Mouse (Mus musculus) megakaryocyte progenitor cell, adult 5-6 weeks (primary cell): ENCODE measurements around the gene Phlda1. TPM values are rescaled to one million over a fixed set of nuclear protein-coding genes. Genes with fewer than 3 reads are reported as not detected.
"Not testable (repeated sequence)": the region's sequence is repeated elsewhere in the genome, so short reads cannot be mapped to it uniquely, and the experiment has no call there.

Experiments
- ATAC-seq: replicated peaks from 2 replicates; pipeline ENCODE4 v1.8.0; 2016; ENCODE audit warnings: mild to moderate bottlenecking, moderate TSS enrichment, inconsistent platforms; ENCODE audit not compliant: poor library complexity
- total RNA-seq, 2 experiments: library from RNA; stranded (forward) in 1 of 2; stranded (reverse) in 1 of 2; fragments of 157-497, 149-512 nt in 1 of 2; fragments of 200-1000 nt in 1 of 2; gene quantifications; 2 replicates each; pipeline versions ENCODE4 v1.2.3 to v1.2.4; 2015 to 2017

Gene Phlda1
- total RNA-seq (2015) (2.1 and 3.7 TPM in 2 replicates), total RNA-seq (2017) (0.10 and 0.33 TPM in 2 replicates)

DNA sequence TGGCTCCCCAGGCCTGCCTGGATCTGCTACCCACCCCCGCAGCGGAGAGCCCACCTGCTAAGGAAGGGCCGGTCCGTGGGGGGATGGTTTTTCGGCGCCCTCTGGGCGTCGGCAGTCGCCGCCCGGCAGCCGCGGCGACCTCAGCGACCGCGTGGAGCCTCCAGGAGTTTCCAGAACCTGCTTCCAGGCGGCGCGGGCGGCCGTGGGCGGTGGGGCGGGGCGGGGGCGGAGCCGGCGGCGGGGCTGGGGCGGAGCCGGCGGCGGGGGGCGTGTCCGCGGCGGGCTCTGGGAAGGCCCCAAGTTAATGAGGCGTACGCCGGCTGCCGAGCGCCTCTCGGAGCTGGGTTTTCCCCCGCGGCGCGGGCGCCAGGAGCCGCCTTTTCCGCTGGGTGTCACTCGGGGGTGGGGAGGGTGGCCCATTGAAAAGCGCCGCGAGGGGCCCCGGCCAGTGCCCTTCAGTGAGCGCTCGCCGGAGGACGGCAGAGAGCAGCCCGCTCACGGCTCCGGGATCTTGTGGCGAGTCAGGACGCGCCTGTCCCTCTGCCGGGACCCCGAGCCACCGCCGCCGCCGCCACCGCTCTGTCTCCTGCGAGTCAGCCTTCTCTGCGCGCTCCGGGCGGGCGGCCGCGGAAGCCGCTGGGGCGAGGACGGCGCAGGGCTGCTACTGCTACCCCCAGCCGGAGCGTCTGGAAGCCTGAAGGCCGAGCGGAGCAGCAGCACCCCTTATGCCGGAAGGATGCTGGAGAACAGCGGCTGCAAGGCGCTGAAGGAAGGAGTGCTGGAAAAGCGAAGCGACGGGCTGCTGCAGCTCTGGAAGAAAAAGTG, at the start of gene Phlda1:
Gene Phlda1 (plus strand): TSS at position 186 of the 825 bp plus-strand sequence.
- ATAC-seq: peak; percentile 67

DNA sequence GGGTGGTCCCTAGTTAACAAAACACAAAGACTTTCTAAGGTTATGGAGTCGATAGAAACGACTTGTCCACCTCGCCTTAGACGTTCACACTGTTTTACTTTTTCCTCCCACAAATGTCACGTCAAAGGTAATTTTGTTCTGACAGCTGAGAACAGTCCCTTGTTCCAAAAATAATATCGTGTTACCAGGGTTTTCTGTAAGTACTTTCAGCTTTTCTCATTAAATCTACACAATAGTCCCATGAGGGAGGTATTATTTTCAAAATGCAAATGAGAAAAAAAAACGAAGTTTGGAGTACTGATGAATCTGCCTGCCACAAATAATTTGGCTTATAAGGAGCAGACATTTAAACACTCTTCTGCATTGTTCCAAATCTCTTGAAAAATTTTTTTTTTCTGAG, 48.0 kb upstream of the Phlda1 start:
- no peak for ATAC-seq

DNA sequence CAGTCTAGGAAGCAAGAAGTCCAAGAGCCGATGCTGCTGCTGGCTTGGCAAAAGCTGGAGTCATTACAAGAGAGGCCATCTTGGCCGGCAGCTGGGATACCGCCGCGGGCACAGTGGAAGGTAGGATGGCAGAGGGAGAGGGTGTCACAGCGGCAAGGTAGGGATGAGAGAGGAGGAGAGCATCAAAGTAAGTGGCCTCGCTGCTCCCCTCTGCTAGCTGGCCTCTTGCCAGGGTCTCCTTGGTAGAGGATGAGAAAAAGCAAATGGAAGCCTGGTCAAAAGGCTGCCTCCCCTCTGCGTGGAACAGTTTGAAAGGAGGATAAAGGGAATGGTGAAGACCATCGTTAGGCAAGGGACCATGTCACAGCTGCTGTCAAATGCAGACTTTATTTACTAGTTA, 47.0 kb upstream of the Phlda1 start:
- ATAC-seq: no peak

DNA sequence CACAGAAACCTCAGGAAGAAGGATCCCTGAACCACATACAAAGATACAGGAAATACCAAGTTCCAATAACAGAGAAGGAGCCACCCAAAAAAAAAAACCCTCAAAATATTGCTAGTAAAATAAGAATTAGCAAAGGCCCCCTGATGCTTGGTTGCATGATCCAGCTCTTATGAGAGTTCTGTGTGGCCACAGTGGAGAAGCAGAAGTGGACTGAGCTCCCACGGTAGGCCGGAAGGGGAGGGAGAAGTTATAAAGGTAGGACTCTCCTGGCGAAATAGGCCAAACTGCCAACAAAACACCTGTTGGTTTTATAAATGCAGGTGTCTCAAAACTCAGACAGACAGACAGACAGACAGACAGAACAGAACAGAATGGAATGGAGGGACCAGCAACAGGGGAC, 46.2 kb upstream of the Phlda1 start:
- ATAC-seq: peak; percentile 54; the same call in 1 of the 2 replicates

DNA sequence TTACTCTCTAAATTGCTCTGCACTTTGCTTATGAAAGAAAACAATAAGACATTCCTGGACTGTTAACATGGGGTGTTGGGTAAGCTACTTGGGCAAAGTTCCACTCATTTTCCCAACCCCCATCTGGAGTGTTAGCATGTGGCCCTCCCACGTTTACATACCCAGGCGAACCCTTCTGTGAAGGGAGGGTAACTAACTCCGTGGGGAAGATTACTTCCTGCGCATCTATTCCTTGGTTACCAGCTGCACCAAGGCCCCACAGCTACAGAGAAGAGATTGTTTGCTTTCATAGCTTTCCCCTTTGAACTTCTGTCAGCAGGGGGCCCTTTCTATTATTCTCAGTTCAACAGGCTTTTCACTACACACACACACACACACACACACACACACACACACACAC, 45.7 kb upstream of the Phlda1 start:
- ATAC-seq: no peak

DNA sequence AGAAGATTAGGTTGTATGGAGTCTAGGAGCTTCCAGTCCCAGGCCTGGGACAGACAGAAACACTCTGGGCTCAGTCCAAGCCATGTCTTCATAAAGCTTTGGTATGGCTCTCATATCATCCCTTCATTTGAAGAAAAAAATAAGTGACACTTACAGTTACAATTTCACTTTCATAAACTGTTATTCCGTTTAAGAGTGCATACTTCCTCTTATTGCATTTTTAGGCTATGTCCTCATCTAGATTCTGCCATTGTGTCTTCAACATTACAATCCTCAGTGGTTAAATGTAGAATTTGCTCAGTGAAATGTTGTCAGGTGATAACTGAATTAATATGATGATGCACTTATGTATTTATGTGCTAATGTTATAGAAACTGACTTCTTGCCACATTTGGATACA, 41.3 kb upstream of the Phlda1 start:
- ATAC-seq: peak; percentile 76

DNA sequence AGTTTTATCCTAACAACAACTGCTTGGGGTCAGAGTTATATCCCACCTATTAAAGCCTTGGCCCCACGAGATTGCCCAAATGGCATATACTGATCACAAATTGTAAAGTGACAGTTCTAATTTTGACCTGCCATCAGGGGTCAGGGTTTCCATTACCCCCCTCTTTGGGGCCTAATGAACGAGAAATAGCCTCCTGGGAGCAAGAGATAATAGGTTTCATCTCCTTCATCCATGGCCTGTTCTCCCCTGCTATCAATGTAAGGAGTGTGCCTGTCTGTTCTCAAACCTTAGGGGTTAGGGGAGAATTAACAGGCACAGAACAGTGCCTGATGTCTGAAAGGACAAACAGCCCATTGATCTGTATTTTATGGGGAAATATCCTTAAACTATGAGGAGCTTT, 40.7 kb upstream of the Phlda1 start:
- ATAC-seq: no peak

DNA sequence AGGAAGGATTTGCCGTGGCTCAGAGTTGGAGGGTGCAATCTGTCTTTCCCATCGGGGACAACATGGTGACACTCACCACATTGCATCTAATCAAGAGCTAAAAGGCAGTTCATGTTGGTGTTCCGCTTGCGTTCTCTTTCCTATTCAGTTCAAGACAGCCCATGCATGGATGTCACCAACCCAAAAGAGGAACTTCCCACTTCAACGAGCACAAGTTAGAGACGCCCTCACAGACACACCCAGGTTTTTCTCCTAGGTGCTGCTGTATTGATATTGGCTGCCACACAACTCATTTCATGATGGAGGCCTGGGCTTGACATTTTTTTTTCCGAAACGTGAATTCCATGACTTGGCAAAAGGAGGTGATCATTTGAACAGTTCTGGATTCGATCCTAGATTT, 34.9 kb upstream of the Phlda1 start:
- peak; percentile 54 for ATAC-seq

DNA sequence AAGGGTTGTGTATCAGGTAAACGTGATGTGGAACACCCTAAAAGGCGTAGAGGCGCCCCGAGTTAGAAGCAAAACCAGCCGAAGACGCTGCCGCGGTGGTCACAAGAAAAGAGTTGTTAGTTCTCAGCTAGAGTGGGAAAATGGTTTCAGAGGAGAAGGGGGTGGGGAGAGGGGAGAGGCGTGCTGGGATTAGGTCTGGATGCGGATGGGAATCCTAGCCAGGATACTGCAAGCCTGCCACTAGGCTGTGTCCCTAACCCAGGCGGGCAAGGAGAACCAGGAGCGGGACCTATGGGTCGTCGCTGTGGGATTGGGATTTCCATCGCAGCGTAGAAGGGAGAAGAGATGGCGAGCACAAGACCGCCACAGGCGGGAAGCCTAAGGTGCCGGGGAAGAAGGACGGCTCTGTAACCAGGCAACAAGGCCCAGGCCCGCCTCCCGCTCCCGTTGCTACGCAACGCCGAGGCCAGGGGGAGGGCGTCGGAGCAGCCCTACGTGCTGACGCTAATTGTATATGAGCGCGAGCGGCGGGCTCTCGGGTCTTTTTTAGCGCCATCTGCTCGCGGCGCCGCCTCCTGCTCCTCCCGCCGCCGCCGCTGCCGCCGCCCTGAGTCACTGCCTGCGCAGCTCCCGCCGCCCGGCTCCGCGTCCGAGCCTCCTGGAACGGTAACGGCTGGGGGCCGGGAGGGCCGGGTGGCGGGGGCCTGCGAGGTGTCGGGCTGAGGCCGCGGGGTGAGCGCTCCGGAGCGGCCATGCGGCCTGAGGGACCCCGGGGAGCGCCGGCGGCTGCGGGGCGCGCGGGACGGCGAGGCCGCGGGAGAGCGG, 33.2 kb upstream of the Phlda1 start, which contains the start of gene Nap1l1:
Gene Nap1l1 (plus strand): TSS at position 538 of the 825 bp plus-strand sequence.
- ATAC-seq: peak; percentile 89

DNA sequence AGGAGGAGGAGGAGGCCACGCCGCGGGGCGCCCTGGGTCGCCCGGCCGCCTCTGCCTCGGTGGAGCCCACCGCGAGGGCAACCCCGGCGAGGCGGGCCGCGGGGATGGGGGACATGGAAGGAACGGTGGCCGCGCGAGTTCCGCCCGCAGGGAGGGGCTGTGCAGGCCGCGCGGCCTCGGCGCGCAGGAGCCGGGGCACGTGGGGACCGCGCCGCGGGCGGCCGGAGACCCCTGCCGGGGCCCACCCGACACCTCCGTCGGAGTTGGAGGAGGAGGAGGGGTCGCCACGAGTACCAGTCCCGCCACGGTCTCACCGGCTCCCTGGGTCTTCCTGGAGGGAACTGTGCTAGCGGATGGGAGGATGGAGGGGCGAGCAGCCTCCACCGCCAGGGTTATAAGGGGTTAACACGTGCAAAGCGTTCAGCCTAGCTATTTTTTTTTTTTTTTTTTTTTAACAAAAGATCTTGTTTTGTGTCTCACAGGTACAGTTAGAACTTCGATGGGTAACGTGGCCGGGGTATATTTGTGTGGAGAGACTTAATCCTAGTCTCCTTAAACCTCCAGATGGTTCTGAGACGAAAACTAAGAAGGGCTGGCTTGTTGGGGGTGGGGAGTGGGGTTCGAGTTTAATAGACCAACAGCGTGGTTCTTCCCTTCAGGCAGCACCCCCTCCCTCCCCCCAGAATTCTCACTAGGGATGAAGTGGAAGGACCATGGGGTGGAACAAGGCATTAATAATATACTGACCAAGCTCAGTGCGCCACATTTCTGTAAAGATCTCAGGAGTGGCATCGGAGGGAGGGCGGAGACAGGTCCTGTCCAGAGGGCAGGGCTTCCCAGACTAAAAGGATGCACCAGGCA, 32.3 kb upstream of the Phlda1 start:
- ATAC-seq: peak; percentile 21

DNA sequence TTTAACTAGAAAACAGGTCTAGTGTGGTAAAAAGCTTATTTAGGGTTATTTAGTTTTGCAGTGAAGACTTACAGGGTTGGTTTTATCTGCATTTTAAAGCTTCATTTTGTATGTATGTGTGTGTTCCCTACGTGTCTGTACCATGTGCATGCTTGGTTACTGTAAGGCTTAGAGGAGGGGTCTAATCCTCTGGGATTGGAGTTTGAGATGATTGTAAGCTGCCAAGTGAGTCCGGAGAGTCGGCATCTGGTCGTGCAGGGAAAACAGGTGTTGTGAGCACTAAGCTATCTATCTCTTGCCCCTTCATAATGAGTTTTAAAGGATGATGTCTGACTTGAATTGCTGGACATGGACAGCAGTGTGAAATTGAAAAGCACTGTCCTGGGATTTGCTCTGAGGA, 29.8 kb upstream of the Phlda1 start:
- ATAC-seq: no peak

DNA sequence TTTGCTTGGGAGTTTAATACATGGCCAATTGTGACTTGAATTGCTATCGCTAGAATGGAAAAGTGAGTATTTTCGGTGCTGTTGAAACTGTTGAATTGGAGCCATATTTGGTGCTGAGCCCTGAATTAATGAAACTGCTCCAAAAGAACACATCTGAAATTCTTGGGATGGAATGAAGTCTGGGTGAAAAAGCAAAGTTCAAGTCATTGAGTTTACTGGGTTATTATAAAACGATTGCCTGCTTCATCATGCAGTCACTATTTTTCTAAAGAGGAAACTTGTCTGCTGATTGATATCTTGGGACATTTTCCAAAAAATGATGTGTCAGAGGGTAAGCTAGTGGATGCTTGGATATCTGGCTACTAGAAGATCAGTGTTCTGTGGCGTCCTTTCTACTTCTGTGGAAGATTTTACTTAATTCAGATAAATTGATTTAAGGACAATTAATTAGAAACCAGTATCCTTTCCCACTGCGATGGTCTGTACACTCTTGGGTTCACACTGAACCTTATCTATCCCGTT, 29.0 kb upstream of the Phlda1 start:
- ATAC-seq: no peak

DNA sequence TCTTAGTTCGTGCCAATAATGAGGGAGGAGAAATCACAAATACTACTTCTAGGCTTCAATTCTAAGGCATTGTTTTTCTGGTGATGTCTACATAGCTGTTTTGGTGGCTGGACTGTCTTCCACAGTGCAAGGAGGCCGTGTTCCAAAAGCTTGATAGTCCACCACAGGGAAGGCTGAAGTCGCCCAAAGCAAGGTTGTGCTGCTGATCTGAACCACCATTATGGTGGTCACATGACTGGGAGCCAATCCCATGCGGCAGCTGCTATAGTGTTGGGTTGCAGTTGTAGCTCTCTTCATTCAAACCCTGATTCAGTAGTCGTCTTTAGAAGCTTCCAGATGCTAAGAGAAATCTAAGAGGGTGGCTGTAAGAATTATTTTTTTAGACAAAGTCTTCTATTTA, 26.5 kb upstream of the Phlda1 start:
- no peak for ATAC-seq

DNA sequence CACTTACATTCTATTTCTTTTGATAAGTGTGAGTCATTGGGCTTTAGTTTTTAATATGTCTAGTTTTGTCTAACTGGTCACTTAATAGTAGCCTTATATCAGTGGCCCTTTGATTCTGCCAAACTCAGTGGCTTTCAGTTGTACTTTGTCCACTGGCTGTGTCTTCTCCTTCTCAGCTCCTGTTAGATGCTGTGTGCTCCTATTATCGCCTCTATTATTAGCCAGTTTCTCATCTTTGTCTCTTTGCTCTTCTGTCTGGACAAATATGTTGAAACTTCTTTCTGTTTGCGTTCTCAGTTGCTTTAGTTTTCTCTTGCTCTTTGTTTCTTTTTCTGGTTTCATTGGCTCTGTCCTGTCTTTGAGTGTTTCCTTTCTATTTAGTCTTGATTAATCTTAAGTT, 23.4 kb upstream of the Phlda1 start:
- ATAC-seq: no peak

DNA sequence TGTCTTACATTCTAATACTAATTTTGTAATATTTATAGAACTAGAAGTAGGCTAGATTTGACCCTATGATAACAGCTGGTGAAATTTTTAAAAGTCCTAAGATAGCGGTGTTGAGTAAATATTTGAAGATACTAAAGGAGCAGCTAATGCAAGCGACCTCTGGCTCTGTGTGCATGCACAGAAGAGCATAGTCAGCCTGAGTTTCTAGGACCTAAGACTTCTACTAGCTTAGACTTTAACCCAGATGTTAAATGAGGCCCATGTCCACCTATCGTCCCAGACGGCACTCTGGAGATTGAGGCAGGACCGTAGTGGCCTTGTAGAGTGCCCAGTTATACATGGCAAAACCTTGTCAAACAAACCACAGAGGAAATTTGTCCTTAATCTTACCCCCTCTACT, 22.0 kb upstream of the Phlda1 start:
- ATAC-seq: no peak

DNA sequence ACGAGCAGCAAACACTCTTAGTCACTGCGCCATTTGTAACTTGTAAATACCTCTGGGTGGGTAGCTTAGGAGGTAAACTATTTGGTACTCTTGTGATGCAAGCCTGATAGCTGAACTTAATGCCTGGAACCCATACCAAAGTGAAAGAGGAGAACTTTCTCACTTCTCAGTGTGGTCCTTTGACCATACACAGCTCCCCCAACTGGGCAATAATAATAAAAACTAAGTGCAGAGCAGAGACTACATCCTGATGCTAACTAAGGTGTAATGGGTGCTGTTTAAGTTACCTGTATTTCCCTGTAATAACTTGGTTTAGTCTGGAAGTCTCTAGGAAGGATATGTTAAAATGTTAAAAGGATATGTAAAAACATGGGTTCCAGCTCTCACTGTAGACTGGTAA, 17.3 kb upstream of the Phlda1 start:
- ATAC-seq: peak; percentile 38; the same call in 1 of the 2 replicates

DNA sequence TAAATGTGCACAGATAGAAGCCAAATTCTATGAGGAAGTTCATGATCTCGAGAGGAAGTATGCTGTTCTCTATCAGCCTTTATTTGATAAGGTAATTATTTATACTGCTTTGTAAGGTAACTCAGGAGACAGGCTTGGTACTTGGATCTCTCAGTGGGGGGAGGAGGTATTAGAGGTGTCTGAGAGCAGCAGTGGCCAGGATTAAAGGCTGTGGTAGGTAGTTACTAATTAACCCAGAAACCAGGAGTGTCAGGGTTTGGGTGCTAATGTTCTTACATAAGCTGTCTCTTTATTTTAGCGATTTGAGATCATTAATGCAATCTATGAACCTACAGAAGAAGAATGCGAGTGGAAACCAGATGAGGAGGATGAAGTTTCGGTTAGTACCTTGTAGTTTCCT, 16.0 kb upstream of the Phlda1 start:
- not testable (repeated sequence) for ATAC-seq

DNA sequence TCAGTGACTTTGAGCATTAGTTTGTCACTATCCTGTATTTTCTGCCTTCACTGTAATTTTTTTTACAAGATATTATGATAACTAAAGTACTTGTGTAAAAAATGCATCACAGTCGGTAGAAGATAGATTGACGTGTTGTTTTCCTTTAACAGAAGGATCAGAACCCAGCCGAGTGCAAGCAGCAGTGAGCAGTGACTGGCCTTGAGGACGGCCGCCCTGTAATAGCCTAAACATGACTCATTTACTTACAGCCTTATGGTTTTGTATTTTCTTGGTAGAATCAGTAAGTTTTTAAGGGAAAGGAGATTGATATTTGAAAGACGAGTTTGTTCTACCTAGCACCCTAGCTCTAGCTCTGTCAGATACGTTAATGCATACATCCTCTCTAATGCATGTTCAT, 10.2 kb upstream of the Phlda1 start:
- no peak for ATAC-seq

DNA sequence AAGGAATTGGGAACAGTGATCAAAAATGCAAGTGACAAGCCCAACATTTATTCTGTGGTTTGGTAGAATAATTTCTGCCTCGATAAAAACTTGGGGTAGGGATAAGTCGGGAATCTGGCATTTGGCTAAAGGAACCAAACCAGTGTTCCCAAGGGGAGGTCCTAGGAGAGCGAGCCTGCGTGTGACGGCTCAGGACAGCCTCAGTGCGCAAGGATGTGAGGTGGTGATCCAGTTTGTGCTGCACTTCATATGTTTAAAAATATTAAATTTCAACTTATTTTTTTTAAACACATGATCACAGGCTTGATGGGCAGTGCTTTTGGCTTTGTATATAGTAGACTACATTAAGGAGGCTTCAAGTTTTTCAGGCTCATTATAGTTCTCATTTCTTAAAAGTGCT, 6.2 kb upstream of the Phlda1 start:
- no peak for ATAC-seq

DNA sequence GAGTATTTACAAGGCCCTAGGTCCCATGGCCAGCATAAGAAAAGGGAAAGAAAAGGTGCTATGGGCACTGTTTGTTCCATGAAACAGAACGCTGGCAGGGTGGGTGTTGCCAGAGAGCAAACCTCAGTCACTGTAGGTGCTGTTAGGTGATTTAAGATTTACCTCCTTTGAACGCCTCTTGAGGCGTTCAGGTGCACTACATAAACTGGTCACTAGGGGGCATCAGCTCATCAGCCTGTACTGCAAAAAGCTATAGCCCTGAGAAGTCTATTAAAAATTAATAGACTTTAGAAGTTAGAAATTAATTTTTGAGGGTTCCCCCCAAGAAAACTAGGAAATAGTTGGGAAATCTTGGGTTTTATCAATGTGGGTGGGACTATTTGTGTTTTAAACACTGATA, 3.0 kb upstream of the Phlda1 start:
- ATAC-seq: peak; percentile 52

DNA sequence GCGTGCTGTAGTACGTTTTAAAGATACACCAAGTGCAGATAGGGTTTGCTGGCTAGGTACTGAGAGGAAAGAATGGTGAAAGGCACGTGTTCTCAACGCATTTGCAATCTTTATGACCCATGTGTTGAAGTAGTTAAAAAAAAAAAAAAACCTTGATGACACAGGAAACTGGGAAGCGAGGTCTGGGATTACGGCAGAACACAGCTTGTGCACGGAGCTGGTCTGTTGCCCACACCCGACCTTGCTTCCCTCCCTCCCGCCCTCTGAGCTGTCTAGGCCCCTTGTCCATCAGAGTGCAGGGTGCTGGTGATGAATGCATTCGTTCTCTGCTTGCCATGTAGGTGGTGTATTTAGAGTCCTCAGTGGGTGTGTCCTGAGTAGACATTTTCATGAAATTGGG, 2.4 kb upstream of the Phlda1 start:
- no peak for ATAC-seq
